Mouse (Mus musculus) ES-E14 (cell line): ENCODE measurements at regions not wholly inside any gene's neighbourhood (a gene's known extent, or its start where the extent isn't known, plus 50 kb on each side); places are given as distances from the start of the nearest gene placed in this dataset.

Experiments
- DNase-seq: peaks from one replicate; pipeline ENCODE4 v3.0.0-alpha.2; 2013; ENCODE audit warnings: low read depth, low spot score
- H3K27ac ChIP-seq: 2 replicates; pipeline ENCODE4 v1.5.1; 2012; ENCODE audit warnings: low read depth, mild to moderate bottlenecking, low read length, moderate library complexity, mixed read lengths; ENCODE audit not compliant: poor library complexity, insufficient read depth, severe bottlenecking
- H3K36me3 ChIP-seq: 2 replicates; pipeline ENCODE4 v1.6.1; 2012; ENCODE audit warnings: mild to moderate bottlenecking, low read length, moderate library complexity, mixed read lengths; ENCODE audit not compliant: control insufficient read depth, poor library complexity, insufficient read depth, severe bottlenecking
- H3K4me1 ChIP-seq, 2 experiments: fragments of 150-350 bp in 1 of 2; sonication (generic) in 1 of 2; 2 replicates each; pipeline ENCODE4 v1.6.1; 2012; ENCODE audit warnings: low read length in 2 of 2, mild to moderate bottlenecking in 1 of 2, mixed read lengths in 1 of 2; ENCODE audit not compliant: control insufficient read depth in 2 of 2, insufficient read depth in 2 of 2, poor library complexity in 1 of 2
- H3K4me3 ChIP-seq, 2 experiments: fragments of 150-350 bp in 1 of 2; sonication (generic) in 1 of 2; 2 replicates each; pipeline ENCODE4 v1.5.1; 2012; ENCODE audit warnings: low read length in 2 of 2, low read depth in 1 of 2, mild to moderate bottlenecking in 1 of 2, mixed read lengths in 1 of 2; ENCODE audit not compliant: insufficient read depth in 1 of 2, poor library complexity in 1 of 2, severe bottlenecking in 1 of 2
- H3K9ac ChIP-seq: 2 replicates; pipeline ENCODE4 v1.6.1; 2012; ENCODE audit warnings: low read depth, mild to moderate bottlenecking, low read length, mixed read lengths; ENCODE audit not compliant: poor library complexity, insufficient read depth, severe bottlenecking
- H3K9me3 ChIP-seq: fragments of 150-350 bp; sonication (generic); 2 replicates; pipeline ENCODE4 v1.6.1; 2012; ENCODE audit warnings: low read depth, mild to moderate bottlenecking, low read length; ENCODE audit not compliant: control insufficient read depth, insufficient read depth
- CHD2 ChIP-seq: IDR thresholded peaks from 2 replicates; pipeline ENCODE4 v1.6.1; 2014; ENCODE audit warnings: mild to moderate bottlenecking, low read depth, low read length, inconsistent platforms
- HCFC1 ChIP-seq: IDR thresholded peaks from 2 replicates; pipeline ENCODE4 v1.6.1; 2012; ENCODE audit warnings: low read length, inconsistent platforms, borderline replicate concordance; ENCODE audit not compliant: insufficient read depth
- MAFK ChIP-seq: IDR thresholded peaks from 2 replicates; pipeline ENCODE4 v1.6.1; 2014; ENCODE audit warnings: mild to moderate bottlenecking, low read depth, low read length, inconsistent platforms; ENCODE audit not compliant: insufficient read depth
- ZC3H11A ChIP-seq: IDR thresholded peaks from 2 replicates; pipeline ENCODE4 v1.6.1; 2012; ENCODE audit warnings: low read depth, mild to moderate bottlenecking, inconsistent platforms, low read length, borderline replicate concordance
- ZNF384 ChIP-seq: IDR thresholded peaks from 2 replicates; pipeline ENCODE4 v1.6.1; 2012; ENCODE audit warnings: low read depth, low read length, inconsistent platforms
- in situ Hi-C, 2 experiments: fragments of 600-800 bp; cut with MboI; formaldehyde crosslinking; loops; one replicate each; pipeline ENCODE4 v1.15.1; 2025; ENCODE audit warnings: low sequenced_read_pairs in 2 of 2, inconsistent platforms in 1 of 2; ENCODE audit not compliant: unreplicated experiment in 2 of 2

DNA sequence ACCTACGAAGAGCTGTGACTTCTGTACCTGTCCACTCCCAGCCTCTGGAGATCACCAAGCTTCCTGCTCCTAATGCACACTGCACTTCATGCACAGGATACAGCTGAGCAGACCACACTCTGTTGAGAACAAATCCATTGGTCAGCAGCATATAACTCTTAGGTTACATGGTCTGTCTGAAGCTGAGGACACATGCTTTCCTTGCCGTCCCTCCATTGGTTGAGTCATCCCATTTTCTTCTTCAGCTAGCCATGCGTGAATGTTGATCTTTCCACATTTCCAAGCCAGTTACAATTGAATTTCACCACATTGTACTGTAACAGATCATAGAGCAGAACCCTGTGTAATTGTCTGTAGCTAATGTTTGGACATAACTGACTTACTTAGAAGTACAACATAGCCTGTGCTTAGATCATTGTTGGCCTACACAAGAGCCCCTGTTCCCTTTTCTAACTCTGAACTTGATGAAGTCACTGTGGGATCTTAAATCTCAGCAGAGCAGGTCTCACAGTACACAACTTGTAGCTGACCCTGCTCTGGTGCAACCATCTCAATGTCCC is 593.3 kb upstream of the Intu start:
- H3K36me3 ChIP-seq = no peaks in the 10 kb centered on the region
- no peak overlapping the region for H3K27ac ChIP-seq
- 0 out of 4 replicates have a peak, but pooled peaks cover 0 to 3% of the 10 kb centered on the region in 2 experiments for H3K4me1 ChIP-seq
- no peak for DNase-seq
- TF ChIP-seq HCFC1 = no peak
- TF ChIP-seq ZNF384 = no peak
- no peak for TF ChIP-seq MAFK
- TF ChIP-seq ZC3H11A = no peak
- H3K9ac ChIP-seq = no peak overlapping the region
- H3K9me3 ChIP-seq = no peaks in the 10 kb centered on the region
- no peak overlapping the region for H3K4me3 ChIP-seq
- in situ Hi-C loops = no loop called here

DNA sequence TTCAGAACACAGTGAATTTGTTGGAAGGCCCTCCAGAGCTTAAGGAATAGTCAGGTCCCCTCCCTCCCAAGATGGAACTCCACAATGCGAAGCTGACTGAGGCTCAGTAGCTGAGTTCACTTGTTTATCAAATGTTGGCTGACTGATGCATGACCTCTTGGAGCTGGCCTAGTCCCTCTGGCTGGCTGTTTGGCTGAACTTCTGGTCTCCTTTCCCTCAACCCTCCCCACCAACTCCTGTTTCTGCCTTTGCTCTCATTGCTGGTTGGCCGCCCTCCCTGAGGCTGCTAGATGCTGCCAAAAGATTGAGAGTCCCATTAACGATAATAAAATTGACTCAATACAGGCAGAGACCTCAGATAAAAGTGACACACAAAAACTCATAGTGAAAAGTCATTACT is 586.5 kb upstream of the Intu start:
- Histone ChIP-seq H3K9me3 (no peaks in the 10 kb centered on the region), H3K9ac (no peak overlapping the region), H3K4me3 (no peak overlapping the region), H3K36me3 (no peaks in the 10 kb centered on the region), H3K27ac (no peak overlapping the region), H3K4me1 (no peaks in the 10 kb centered on the region)
- DNase-seq = no peak
- no peak for TF ChIP-seq ZNF384
- no peak for TF ChIP-seq MAFK
- no peak for TF ChIP-seq HCFC1
- TF ChIP-seq CHD2 = no peak
- no peak for TF ChIP-seq ZC3H11A
- in situ Hi-C loops = no loop called here

- H3K9ac ChIP-seq = no peak overlapping the region
- H3K36me3 ChIP-seq = no peaks in the 10 kb centered on the region
- H3K4me3 ChIP-seq = no peak overlapping the region
- no peaks in the 10 kb centered on the region for H3K9me3 ChIP-seq
- H3K27ac ChIP-seq = no peak overlapping the region
- in situ Hi-C loops = no loop called here
- no peak for DNase-seq
- no peak for TF ChIP-seq ZC3H11A
- no peak for TF ChIP-seq ZNF384
- TF ChIP-seq CHD2 = no peak
- TF ChIP-seq MAFK = no peak
- no peaks in the 10 kb centered on the region for H3K4me1 ChIP-seq
Observed at GRCm38 (mm10) chr3:39952103-39952502, 579.0 kb upstream of the Intu start.

DNA sequence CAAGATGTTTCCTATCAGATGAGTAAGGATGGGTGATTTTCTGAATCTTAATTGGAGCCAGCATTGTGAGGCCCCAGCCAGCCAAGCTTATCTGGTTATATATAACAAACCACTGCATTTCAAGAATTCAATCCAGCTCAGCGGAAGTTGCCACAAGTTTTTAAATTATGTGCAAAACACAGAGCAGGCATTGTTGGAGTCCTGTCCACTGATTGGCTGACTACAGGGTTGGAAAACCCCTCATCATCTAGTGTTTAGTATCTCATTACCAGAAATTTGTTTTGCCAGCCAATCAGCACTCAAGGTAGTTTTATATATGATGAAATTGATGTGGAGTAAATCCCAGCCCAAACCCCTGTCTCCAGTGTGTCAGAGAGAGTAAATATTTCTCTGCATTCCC is 578.5 kb upstream of the Intu start:
- no peak overlapping the region for H3K27ac ChIP-seq
- no peaks in the 10 kb centered on the region for H3K36me3 ChIP-seq
- no peak overlapping the region for H3K9ac ChIP-seq
- in situ Hi-C loops = no loop called here
- TF ChIP-seq HCFC1 (no peak), ZC3H11A (no peak), ZNF384 (no peak), MAFK (no peak), CHD2 (no peak)
- DNase-seq = no peak
- H3K9me3 ChIP-seq = no peaks in the 10 kb centered on the region
- no peaks in the 10 kb centered on the region for H3K4me1 ChIP-seq
- no peak overlapping the region for H3K4me3 ChIP-seq

DNA sequence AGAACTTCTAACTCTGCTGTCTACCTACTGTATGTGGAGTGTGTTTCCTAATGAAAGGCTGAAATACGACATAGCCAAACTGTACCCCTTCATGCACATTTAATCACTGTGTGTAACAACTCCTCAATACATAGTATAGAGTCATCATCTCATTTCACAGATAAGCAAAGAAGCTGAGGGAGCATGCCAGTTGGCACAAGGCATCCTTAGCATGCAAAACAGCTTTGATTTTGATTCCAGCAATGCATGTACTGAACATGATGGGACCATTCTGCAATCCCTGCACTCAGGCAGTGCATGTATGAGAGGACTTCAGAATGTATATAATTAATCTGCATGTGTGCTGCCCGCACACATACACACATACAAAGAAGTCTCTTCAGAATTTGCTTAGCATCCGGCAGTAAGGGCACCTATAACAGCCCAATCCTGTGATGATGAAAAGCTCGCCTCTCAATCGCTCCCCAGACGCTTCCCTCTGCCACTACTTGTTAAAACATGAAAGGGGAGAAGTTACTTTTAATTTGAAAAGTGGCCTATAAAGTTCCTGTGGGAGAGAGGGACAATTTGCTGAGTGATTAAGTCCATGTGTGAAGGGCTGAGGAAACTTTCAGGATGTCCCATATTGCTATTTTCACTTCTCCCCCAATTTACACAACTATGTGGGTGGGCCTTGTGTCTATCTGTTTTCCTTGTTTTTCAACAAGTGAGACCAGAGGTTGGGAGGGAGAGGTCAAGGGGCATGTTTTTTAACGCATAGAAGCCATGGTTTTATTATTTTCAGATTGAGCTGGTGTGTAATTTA is 569.0 kb upstream of the Intu start:
- no peak overlapping the region for H3K27ac ChIP-seq
- no peak overlapping the region for H3K4me3 ChIP-seq
- no peak overlapping the region for H3K9ac ChIP-seq
- DNase-seq = no peak
- H3K9me3 ChIP-seq = no peaks in the 10 kb centered on the region
- H3K4me1 ChIP-seq = no peaks in the 10 kb centered on the region
- no peak for TF ChIP-seq ZNF384
- TF ChIP-seq CHD2 = no peak
- no peak for TF ChIP-seq HCFC1
- no peak for TF ChIP-seq ZC3H11A
- no peak for TF ChIP-seq MAFK
- H3K36me3 ChIP-seq = no peaks in the 10 kb centered on the region
- in situ Hi-C loops = no loop called here
